In the genomic region with DNA sequence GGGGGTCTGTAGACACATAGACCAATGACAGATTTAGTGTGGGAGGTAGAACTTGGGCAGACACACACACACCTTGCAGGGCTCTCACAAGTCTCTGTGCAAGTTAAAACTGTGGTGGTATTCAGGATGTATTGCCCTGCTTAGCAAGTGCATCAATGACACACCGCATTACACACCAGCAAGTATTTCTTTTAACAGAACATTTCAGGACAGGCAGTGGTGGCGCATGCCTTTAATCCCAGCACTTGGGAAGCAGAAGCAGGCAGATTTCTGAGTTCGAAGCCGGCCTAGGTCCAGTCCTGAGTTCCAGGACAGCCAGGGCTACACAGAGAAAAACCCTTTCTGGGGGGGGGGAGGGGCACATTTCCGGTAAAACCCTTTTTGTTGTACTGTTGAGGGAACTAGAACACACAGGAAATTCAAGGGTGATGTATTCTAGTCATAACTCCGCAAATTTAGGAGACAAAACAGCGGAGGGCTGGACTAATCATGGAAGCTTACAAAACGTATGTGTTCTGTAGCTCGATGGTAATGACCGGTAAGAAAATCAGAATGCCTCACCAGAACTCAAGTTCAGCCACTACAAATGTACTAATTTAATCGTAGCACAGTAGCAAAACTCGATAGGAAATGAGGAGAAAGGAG, we compare ENCODE assay signal across 8 mouse cellular contexts. TPM values are rescaled to one million over a fixed set of nuclear protein-coding genes. Genes with fewer than 3 reads are reported as not detected.
DNase-seq lines count a peak whose midpoint lies in the region; ATAC-seq and TF ChIP-seq lines count a peak whose summit lies in the region.

No protein-coding gene starts in this region.

- H3K4me3 ChIP-seq in left cerebral cortex, adult 2 months = peak overlapping the region; percentile 78
- peak overlapping the region; percentile 82 for H3K4me3 ChIP-seq in brown adipose tissue, adult 24 weeks (ENCODE audit: insufficient read depth, low read depth, low read length)
- peak overlapping the region; percentile 73 for H3K4me3 ChIP-seq in hindbrain, embryonic 15.5 days
- peak overlapping the region; percentile 49 for H3K4me3 ChIP-seq in midbrain, postnatal 0 days (ENCODE audit: low read depth, low read length)

- H3K4me1 ChIP-seq in brown adipose tissue, adult 24 weeks (ENCODE audit: control insufficient read depth, insufficient read depth, insufficient read length, low read length) = no peaks in the 10 kb centered on the region
- peaks cover 19% of the 10 kb centered on the region for H3K4me1 ChIP-seq in hindbrain, embryonic 15.5 days (replicated peaks)
- no peaks in the 10 kb centered on the region for H3K4me1 ChIP-seq in midbrain, postnatal 0 days (ENCODE audit: insufficient read depth, low read length)

- DNase-seq in left cerebral cortex, adult 2 months (ENCODE audit: extremely low spot score in 1 of 2, low spot score in 2 of 2) = no peak
- no peak for DNase-seq in left cerebral cortex, adult 9 months (ENCODE audit: low spot score in 2 of 2)
- DNase-seq in midbrain, postnatal 0 days (ENCODE audit: low spot score) = no peak
- no peak for DNase-seq in ovary, adult 18-20 months (ENCODE audit: low spot score)
- no peak for DNase-seq in urinary bladder, postnatal 25 days (ENCODE audit: low spot score)

- ATAC-seq in hindbrain, embryonic 15.5 days (ENCODE audit: low FRiP score, low read depth) = no peak
- no peak for ATAC-seq in midbrain, postnatal 0 days (ENCODE audit: low FRiP score)
- no peak for ATAC-seq in megakaryocyte-erythroid progenitor cell, adult 5-6 weeks (replicated peaks; ENCODE audit: low FRiP score, low TSS enrichment, poor library complexity, severe bottlenecking)

- H3K9me3 ChIP-seq in hindbrain, embryonic 15.5 days = no peaks in the 10 kb centered on the region
- H3K9me3 ChIP-seq in midbrain, postnatal 0 days (ENCODE audit: low read length) = no peaks in the 10 kb centered on the region

- 0 out of 2 replicates have a peak, but pooled peaks cover 7% of the 10 kb centered on the region for H3K36me3 ChIP-seq in hindbrain, embryonic 15.5 days
- peaks cover 4% of the 10 kb centered on the region; the same call in 1 of the 2 replicates for H3K36me3 ChIP-seq in midbrain, postnatal 0 days (ENCODE audit: insufficient read depth, low read length)

- intact Hi-C loops in left cerebral cortex, adult 2 months (cut with DNase I) = loop anchor here (2.0 to 5.0 kb wide), 2 partner anchors 64 to 142 kb away; a partner anchor contains a TSS

- peak overlapping the region; percentile 94 for H3K27ac ChIP-seq in left cerebral cortex, adult 2 months
- peak overlapping the region; percentile 93 for H3K27ac ChIP-seq in brown adipose tissue, adult 24 weeks (replicated peaks; ENCODE audit: low read depth, low read length)
- peak overlapping the region; percentile 97 for H3K27ac ChIP-seq in hindbrain, embryonic 15.5 days (replicated peaks)
- peak overlapping the region; percentile 83 for H3K27ac ChIP-seq in midbrain, postnatal 0 days (ENCODE audit: low read depth, low read length)

- H3K9ac ChIP-seq in hindbrain, embryonic 15.5 days = peak overlapping the region; percentile 54
- peak overlapping the region; percentile 61 for H3K9ac ChIP-seq in midbrain, postnatal 0 days (replicated peaks; ENCODE audit: low read length, poor library complexity, severe bottlenecking)

- TF ChIP-seq CTCF in left cerebral cortex, adult 2 months (IDR thresholded peaks at IDR 0.05) = no peak
- no peak for TF ChIP-seq CTCF in midbrain, postnatal 0 days (IDR thresholded peaks at IDR 0.05)

- H3K27me3 ChIP-seq in hindbrain, embryonic 15.5 days = no peaks in the 10 kb centered on the region
- no peaks in the 10 kb centered on the region for H3K27me3 ChIP-seq in midbrain, postnatal 0 days (ENCODE audit: insufficient read depth, low read length)

- peak overlapping the region; percentile 61 for H3K4me2 ChIP-seq in hindbrain, embryonic 15.5 days
- H3K4me2 ChIP-seq in midbrain, postnatal 0 days (ENCODE audit: low read depth, low read length, poor library complexity, severe bottlenecking) = peak overlapping the region; percentile 65

- 76% methylated on average over 12 of the region's 12 CpGs for WGBS in hindbrain, embryonic 15.5 days
- WGBS in midbrain, postnatal 0 days = 77% methylated on average over 12 of the region's 12 CpGs

RNA-seq across cellular contexts. Expression of a gene that starts 1.0 kb away (rescaled TPM):
- 100 to 1,000 TPM; 126 to 153 TPM for total RNA-seq in left cerebral cortex, adult 2 months (2021)
- polyA plus RNA-seq in brown adipose tissue, adult 24 weeks (2012; ENCODE audit: insufficient read depth, insufficient read length, missing spikeins) = 124 and 161 TPM in 2 replicates
- polyA plus RNA-seq in hindbrain, embryonic 15.5 days (2015; fragmentation: Nextera tagmentation; extraction: Ambion mirVana) = 378 and 408 TPM in 2 replicates
- 152 and 155 TPM in 2 replicates for total RNA-seq in midbrain, postnatal 0 days (2014; rRNA removed)
- 397 and 411 TPM in 2 replicates for polyA plus RNA-seq in midbrain, postnatal 0 days (2015; fragmentation: Nextera tagmentation; extraction: Ambion mirVana)
- 220 and 236 TPM in 2 replicates for total RNA-seq in megakaryocyte-erythroid progenitor cell, adult 5-6 weeks (2014; fragmentation: Nextera tagmentation)
- 168 and 201 TPM in 2 replicates for total RNA-seq in megakaryocyte-erythroid progenitor cell, adult 5-6 weeks (2017)

RNA-seq across cellular contexts. Expression of a gene that starts 57.0 kb away (rescaled TPM):
- total RNA-seq in left cerebral cortex, adult 2 months (2021) = not detected
- not detected in 2 replicates for polyA plus RNA-seq in brown adipose tissue, adult 24 weeks (2012; ENCODE audit: insufficient read depth, insufficient read length, missing spikeins)
- 1.3 and 1.9 TPM in 2 replicates for polyA plus RNA-seq in hindbrain, embryonic 15.5 days (2015; fragmentation: Nextera tagmentation; extraction: Ambion mirVana)
- total RNA-seq in midbrain, postnatal 0 days (2014; rRNA removed) = not detected in 2 replicates
- 0.16 and 0.26 TPM in 2 replicates for polyA plus RNA-seq in midbrain, postnatal 0 days (2015; fragmentation: Nextera tagmentation; extraction: Ambion mirVana)
- not detected in 2 replicates for total RNA-seq in megakaryocyte-erythroid progenitor cell, adult 5-6 weeks (2014; fragmentation: Nextera tagmentation)
- 0.34 TPM in 1 of 2 replicates, not detected in the other for total RNA-seq in megakaryocyte-erythroid progenitor cell, adult 5-6 weeks (2017)
